Mouse (Mus musculus) heart, embryonic 10.5 days (tissue): ENCODE measurements around the gene Eid3. TPM values are rescaled to one million over a fixed set of nuclear protein-coding genes. Genes with fewer than 3 reads are reported as not detected.

Experiments used
- DNase-seq: peaks from one replicate; pipeline ENCODE4 v3.0.0-alpha.2; 2017; ENCODE audit warnings: low spot score
- H3K27ac ChIP-seq: fragments of 300-500 bp; sonication (generic); 2 replicates; pipeline ENCODE4 v1.5.1; 2016; ENCODE audit warnings: mild to moderate bottlenecking
- H3K27me3 ChIP-seq: fragments of 300-500 bp; sonication (generic); 2 replicates; pipeline ENCODE4 v1.6.1; 2016; ENCODE audit warnings: mild to moderate bottlenecking; ENCODE audit not compliant: poor library complexity, insufficient read depth, severe bottlenecking
- H3K36me3 ChIP-seq: fragments of 300-500 bp; sonication (generic); 2 replicates; pipeline ENCODE4 v1.6.1; 2016; ENCODE audit warnings: mild to moderate bottlenecking, moderate library complexity
- H3K4me1 ChIP-seq: fragments of 300-500 bp; sonication (generic); 2 replicates; pipeline ENCODE4 v1.6.1; 2016; ENCODE audit warnings: mild to moderate bottlenecking
- H3K4me3 ChIP-seq: fragments of 300-500 bp; sonication (generic); 2 replicates; pipeline ENCODE4 v1.5.1; 2016; ENCODE audit warnings: mild to moderate bottlenecking, moderate library complexity
- H3K9me3 ChIP-seq: fragments of 300-500 bp; sonication (generic); 2 replicates; pipeline ENCODE4 v1.6.1; 2016; ENCODE audit warnings: mild to moderate bottlenecking, moderate library complexity
- WGBS: fragments of 180-500 bp; shearing (Covaris S2); methylation state at CpG from one replicate; pipeline ENCODE4 v1.1.7; 2016; 5-methylcytosine and 5-hydroxymethylcytosine counted together
- polyA plus RNA-seq: library from polyadenylated mRNA; unstranded; fragments of >200 nt; fragmentation: Nextera tagmentation; extraction: Ambion mirVana; gene quantifications from 2 replicates; pipeline ENCODE4 v1.2.1, GENCODE M21; 2016

Eid3 gene
- polyA plus RNA-seq, 1 experiment from 2014 or later, result 0.55 TPM

DNA sequence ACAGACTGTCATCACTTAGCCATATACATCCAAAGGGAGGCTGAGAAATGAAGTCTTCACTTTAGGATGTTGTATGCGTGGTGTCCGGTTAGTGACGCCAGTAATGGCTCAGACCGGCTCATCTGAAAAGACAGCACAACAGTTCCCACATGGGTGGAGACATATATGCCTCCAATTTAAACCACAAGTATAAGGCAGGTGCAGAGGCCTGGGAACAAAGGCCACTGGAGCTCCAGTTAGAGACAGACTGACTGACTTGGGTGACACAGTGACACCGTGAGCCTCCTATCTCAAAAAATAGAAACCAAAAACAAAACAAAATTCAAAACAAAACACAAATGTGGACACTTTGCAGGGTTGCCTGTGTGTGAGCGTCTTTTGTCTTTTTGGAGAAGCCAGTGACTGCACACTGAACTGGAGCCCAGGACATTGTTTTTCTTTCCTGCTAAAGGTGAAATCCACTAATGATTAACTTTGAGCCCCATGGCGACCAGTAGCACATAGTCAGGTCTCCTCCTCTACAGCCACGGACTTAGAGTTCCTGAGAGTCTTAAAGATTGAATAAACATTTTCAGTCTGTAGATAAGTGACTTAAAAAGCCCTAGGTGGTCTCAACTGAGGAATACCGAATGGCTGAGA, 18.5 kb upstream of the Eid3 start:
- Histone ChIP-seq H3K4me1 (no peaks in the 10 kb centered on the region), H3K36me3 (no peaks in the 10 kb centered on the region), H3K27ac (no peak overlapping the region), H3K27me3 (no peaks in the 10 kb centered on the region), H3K4me3 (no peak overlapping the region), H3K9me3 (no peaks in the 10 kb centered on the region)
- 74% methylated on average over 9 of the region's 9 CpGs for WGBS
- DNase-seq, result no peak

DNA sequence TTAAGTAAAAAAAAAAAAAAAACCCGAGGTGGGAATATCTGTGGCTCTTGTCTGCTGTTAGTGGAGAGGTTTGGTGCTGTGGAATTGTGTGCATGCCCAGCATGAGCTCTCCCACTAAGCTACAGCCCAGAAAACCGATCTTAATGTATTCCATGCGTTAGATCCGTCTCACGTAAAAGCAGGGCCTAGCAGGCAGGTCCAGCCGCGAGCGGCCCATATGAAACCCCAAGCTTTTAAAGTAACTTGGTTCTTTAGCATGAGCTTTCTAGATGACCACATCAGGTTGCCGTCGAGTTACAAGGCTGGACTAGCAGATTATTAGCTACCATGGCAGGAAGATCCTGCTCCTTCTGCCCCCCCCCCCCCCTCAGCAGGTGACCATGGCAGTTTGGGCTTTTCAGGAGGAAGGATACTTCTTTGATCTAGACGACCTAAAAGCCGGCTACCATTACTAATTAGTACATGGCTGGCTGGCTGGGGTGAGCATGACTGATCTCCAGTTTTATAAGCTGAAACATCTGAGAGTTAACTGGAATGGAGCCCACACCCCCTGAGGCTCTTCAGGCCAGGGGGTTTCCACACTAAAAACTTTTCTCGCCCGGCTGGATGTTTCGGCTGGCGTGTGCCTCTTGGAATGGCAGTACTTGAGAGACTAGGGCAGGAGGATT, 16.6 kb upstream of the Eid3 start:
- H3K4me1 ChIP-seq, result no peaks in the 10 kb centered on the region
- H3K36me3 ChIP-seq, result no peaks in the 10 kb centered on the region
- no peak for DNase-seq
- WGBS, result 67% methylated on average over 16 of the region's 16 CpGs
- H3K4me3 ChIP-seq, result no peak overlapping the region
- H3K9me3 ChIP-seq, result no peaks in the 10 kb centered on the region
- no peaks in the 10 kb centered on the region for H3K27me3 ChIP-seq
- no peak overlapping the region for H3K27ac ChIP-seq

DNA sequence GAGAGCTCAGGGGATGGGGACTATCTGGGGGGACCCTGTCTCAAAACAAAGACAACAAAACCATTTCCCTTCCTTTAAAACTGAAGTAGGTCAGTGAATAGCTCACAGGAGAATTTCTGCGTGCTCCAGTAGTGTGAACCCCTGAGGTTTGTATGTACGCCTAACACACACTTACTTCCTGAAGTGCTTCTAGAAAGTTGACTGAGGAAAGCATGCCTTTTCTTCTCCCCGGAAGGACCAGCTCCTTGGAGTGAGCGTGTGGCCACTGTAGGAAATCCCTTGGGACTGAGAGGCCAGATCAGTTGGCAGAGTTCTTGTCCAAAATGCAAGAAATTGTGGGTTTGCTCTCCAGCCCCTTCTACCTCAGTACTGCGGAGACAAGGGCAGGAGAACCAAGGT, 16.1 kb upstream of the Eid3 start:
- no peaks in the 10 kb centered on the region for H3K27me3 ChIP-seq
- H3K4me3 ChIP-seq, result no peak overlapping the region
- 80% methylated on average over 5 of the region's 5 CpGs for WGBS
- no peaks in the 10 kb centered on the region for H3K36me3 ChIP-seq
- DNase-seq, result no peak
- no peaks in the 10 kb centered on the region for H3K4me1 ChIP-seq
- no peak overlapping the region for H3K27ac ChIP-seq
- no peaks in the 10 kb centered on the region for H3K9me3 ChIP-seq

DNA sequence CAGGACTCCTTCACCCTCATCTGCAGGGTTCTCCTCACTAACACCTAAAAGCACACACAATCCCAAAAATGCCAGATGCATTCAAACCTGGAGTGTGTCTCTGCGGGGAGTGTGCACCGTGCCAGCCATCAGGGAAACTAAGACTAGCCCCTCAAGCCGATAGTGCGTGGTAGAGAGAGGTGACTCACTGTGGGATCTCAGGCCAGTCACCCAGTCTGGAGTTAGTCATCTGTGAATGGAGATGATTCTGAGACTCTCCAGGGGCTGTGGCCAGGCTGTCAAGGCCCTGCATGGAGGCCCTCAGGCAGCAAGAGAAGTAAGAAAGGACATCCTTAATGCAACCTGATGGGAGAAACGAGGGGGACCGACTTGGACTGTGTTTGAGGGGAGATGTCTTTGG, 14.7 kb upstream of the Eid3 start:
- H3K27ac ChIP-seq, result no peak overlapping the region
- no peak for DNase-seq
- H3K4me3 ChIP-seq, result no peak overlapping the region
- no peaks in the 10 kb centered on the region for H3K9me3 ChIP-seq
- no peaks in the 10 kb centered on the region for H3K36me3 ChIP-seq
- 82% methylated on average over 6 of the region's 6 CpGs for WGBS
- H3K27me3 ChIP-seq, result no peaks in the 10 kb centered on the region
- H3K4me1 ChIP-seq, result no peaks in the 10 kb centered on the region

DNA sequence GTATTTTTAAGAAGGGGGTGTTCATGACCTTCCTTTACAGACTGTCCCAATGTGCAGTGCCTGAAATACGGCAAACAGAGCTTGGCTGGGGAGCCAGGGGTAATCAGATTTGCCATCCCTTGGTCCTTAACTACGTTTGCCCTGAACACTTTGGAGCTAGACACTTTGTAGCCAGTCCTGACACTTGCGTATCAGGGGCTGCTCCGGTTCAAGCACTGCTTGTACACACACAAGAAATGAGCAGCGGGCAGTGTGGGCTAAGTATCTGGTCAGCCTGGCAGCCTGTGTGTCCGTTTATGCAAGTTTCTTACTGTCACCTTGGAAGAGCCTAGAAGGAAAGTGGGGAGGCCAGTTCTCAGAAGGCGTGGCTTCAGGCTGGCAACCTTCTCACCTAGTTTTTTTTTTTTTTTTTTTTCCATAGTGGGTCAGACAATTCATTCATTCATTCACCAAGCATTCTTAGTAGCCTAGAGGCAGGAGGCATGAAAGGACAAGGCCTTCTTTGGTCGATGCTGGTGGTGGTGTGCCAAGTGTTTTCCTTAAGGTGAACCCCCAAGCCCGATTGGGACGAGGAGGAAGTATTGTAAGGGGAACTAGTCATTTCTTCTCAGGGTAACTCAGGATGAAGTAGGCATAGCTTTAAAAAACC, 8.3 kb upstream of the Eid3 start:
- peaks cover 22% of the 10 kb centered on the region for H3K4me1 ChIP-seq
- DNase-seq, result no peak
- H3K27me3 ChIP-seq, result no peaks in the 10 kb centered on the region
- 50% methylated on average over 10 of the region's 10 CpGs for WGBS
- peaks cover 5% of the 10 kb centered on the region for H3K36me3 ChIP-seq
- H3K4me3 ChIP-seq, result peak overlapping the region; percentile 86
- H3K27ac ChIP-seq, result peak overlapping the region; percentile 98
- no peaks in the 10 kb centered on the region for H3K9me3 ChIP-seq

DNA sequence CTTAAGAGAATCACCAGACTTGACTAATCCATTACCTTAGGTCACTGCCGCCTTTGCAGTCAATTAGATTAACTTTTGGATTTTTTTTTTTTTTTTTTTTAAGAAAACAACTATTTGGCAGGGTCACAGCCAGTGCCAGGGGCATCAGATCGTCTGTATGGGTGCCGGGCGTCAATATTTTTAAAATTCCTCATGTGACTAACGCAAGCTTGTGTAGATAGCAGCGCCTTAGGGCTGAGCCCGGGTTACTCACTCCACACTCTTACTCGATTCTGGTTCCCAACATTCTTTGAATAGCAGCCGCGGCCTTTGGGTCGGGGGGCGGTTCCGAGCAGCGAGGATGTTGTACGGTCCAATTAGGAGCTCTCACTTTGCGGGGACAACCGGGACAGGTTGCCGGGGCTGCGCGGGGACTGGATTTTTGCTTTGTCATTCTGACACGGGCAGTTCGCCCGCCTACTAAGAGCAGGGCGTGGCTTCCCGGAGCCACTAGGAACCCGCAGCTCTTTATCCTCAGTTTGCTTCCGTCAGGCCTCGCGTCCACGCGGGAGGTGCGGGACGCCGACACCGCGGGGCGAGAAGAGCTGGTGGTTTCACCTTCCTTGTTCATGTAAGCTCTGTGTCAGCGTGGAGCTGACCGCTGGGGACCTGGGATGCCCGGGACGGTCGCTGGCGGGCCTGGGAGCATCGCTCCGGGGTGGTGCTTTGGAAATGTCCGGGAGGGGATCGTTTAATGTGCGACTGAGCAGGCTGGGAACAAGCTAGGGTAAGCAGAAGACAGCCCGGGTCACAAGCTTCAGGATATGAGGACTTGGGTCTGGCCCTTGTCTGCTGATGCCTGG, 7.5 kb upstream of the Eid3 start:
- Histone ChIP-seq H3K27me3 (no peaks in the 10 kb centered on the region), H3K27ac (peak overlapping the region; percentile 98), H3K4me1 (peaks cover 27% of the 10 kb centered on the region), H3K4me3 (peak overlapping the region; percentile 86), H3K9me3 (no peaks in the 10 kb centered on the region), H3K36me3 (peaks cover 13% of the 10 kb centered on the region)
- peak; percentile 99 for DNase-seq
- under 1% methylated on average over 49 of the region's 49 CpGs for WGBS

DNA sequence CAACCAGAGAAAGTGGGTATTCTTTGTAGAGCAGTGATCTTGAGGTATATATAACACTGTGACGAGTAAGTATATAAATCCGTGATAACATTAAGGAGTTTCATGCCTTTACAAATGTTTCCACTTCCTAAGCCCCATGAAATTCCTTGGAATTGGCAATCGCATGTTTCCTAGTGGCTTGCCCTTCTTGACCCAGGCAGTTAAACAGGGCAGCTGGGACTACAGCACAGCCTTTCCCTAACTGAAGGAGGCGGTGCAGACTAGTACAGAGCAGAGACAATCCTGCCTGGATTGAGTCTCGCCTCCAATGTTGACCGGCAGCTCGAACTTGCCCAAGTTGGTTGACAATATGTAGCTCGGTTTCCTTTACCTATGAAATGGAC, 6.9 kb upstream of the Eid3 start:
- no peak for DNase-seq
- Histone ChIP-seq H3K4me3 (peak overlapping the region; percentile 86), H3K36me3 (peaks cover 19% of the 10 kb centered on the region), H3K27ac (peak overlapping the region; percentile 98), H3K9me3 (no peaks in the 10 kb centered on the region), H3K27me3 (no peaks in the 10 kb centered on the region), H3K4me1 (peaks cover 27% of the 10 kb centered on the region)
- under 1% methylated on average over 8 of the region's 8 CpGs for WGBS

DNA sequence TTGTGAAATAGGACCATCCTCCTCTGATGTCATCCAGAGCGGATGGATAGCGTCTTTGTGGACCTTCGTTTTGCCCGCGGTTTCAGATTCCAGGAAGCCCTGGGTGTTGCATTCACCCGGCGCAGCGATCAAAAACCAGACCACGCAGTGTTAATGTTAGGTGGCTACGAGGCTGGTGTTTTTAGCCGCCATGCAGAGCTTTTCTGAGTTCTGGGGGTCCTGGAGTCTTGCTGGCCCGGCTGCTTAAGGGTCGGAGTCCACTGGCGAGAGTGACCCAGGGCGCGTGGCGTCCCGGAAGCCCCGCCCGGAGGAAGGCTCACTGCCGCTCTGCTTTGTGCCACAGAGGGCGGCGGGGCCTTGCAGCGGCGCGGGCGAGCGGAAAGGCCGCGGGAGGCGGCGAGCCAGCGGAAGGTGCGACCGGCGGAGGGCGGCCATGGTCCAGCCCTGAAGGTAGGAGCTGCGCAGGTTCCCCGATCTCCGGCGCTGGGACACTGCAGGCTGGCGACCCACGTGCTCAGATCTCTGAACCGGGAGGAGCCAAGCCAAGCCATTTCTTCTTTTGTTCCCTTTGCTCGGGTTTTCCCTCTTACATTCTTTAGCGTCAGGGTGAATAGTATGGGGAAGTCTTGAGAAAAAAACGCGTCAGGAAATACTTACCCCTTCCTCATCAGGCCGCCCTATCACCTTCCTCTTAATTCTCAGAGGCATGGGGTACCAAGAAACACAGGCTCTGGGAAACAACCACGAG, 6.1 kb upstream of the Eid3 start:
- DNase-seq, result peak; percentile 91
- Histone ChIP-seq H3K4me3 (peak overlapping the region; percentile 86), H3K36me3 (peaks cover 24% of the 10 kb centered on the region), H3K27ac (peak overlapping the region; percentile 98), H3K4me1 (peaks cover 27% of the 10 kb centered on the region), H3K9me3 (no peaks in the 10 kb centered on the region), H3K27me3 (no peaks in the 10 kb centered on the region)
- WGBS, result under 1% methylated on average over 50 of the region's 50 CpGs

DNA sequence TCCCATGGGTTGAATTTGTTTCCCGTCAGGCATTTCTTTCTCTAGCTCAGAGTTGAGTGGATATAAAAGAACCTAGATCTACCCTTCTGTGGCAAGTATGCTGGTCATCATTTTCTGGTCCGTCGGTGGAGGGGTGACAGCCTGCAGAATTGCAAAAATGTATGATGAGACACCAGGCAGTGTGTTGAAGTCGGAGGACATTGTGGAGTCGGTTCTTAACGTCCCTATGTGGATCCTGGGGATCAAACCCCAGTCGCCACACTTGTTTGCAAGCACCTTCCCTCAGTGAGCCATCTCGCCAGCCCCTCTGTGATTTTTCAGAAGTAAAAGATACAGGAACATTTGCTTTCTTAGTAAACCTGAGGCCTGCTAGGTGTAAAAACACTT, 5.5 kb upstream of the Eid3 start:
- DNase-seq, result no peak
- Histone ChIP-seq H3K4me3 (peak overlapping the region; percentile 86), H3K36me3 (peaks cover 24% of the 10 kb centered on the region), H3K4me1 (peaks cover 29% of the 10 kb centered on the region), H3K9me3 (no peaks in the 10 kb centered on the region), H3K27ac (peak overlapping the region; percentile 98), H3K27me3 (no peaks in the 10 kb centered on the region)
- WGBS, result 10% methylated on average over 8 of the region's 8 CpGs

DNA sequence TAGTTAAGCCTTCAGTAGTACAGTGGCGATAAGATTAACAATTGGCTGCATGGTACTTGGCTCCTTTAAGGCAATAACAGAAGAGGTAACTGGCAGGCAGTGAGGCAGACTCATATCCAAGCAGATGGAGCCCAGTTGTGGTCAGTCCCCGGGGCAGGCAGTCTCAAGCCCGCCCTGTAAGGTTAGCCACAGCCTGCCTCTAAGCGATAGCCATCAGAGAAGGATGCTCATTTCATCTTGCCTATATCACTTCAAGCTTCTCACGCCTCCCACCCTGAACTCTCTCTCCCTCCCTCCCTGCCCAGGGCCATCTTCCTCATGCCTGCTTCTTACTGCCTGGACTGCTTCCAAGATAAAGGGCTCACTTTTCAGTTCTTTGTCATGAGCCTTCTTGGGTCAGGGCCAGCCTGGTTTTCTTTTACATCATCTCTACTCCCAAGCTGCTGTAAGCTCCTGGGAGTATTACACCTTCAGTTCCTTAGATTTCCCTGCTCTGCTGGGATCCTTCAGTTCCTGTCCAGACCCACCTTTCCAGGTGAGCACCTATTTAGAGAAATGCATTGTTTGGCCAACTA, 3.2 kb upstream of the Eid3 start:
- no peaks in the 10 kb centered on the region for H3K27me3 ChIP-seq
- DNase-seq, result no peak
- H3K4me1 ChIP-seq, result peaks cover 34% of the 10 kb centered on the region
- no peak overlapping the region for H3K27ac ChIP-seq
- no peak overlapping the region for H3K4me3 ChIP-seq
- 80% methylated on average over 5 of the region's 5 CpGs for WGBS
- peaks cover 42% of the 10 kb centered on the region for H3K36me3 ChIP-seq
- no peaks in the 10 kb centered on the region for H3K9me3 ChIP-seq

DNA sequence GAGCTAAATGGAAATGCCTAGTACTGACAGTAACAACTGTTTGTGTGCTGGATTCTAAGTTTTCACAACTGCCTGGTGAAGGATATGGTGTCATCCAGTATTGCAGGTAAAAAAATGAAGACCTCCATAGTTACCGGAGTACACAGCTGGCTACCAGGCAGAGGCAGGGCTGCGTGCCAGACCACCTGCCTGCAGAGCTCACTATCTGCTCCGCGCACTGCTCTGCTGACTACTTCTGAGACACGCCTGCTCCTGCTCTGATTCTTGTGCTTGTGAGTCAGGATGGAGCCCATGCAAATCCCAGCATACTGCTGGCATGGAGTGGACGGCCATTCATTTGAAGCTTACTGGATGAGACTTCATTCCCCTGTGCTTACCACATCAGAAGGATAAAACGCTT, 2.6 kb upstream of the Eid3 start:
- no peak overlapping the region for H3K27ac ChIP-seq
- H3K9me3 ChIP-seq, result no peaks in the 10 kb centered on the region
- H3K4me3 ChIP-seq, result no peak overlapping the region
- peaks cover 34% of the 10 kb centered on the region for H3K4me1 ChIP-seq
- H3K27me3 ChIP-seq, result no peaks in the 10 kb centered on the region
- no peak for DNase-seq
- 82% methylated on average over 7 of the region's 7 CpGs for WGBS
- peaks cover 48% of the 10 kb centered on the region for H3K36me3 ChIP-seq

DNA sequence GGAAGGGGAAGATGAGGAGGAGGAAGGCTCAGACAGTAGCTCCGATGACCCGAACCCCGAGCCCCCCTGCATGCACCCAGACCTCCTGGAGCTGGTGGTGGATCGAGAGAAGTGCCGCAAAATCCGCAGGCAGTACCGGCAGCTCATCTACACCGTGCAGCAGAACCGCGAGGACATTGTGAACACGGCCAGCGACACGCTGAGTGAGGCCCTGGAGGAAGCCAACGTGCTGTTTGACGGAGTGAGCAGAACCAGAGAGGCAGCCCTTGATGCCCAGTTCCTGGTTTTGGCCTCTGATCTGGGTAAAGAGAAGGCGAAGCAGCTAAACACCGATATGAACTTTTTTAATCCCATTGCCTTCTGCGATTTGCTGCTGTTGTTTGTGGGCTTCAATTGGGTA, 406 bp downstream of the Eid3 start:
- H3K27ac ChIP-seq, result no peak overlapping the region
- H3K9me3 ChIP-seq, result no peaks in the 10 kb centered on the region
- H3K4me3 ChIP-seq, result no peak overlapping the region
- 91% methylated on average over 18 of the region's 18 CpGs for WGBS
- peaks cover 69% of the 10 kb centered on the region for H3K36me3 ChIP-seq
- DNase-seq, result no peak
- H3K27me3 ChIP-seq, result no peaks in the 10 kb centered on the region
- peaks cover 22% of the 10 kb centered on the region for H3K4me1 ChIP-seq
